Mouse (Mus musculus) gastrocnemius, adult 18-20 months (tissue): ENCODE results near the gene Iars. TPM values are rescaled to one million over a fixed set of nuclear protein-coding genes. Genes with fewer than 3 reads are reported as not detected.
"Not testable (repeated sequence)": the region's sequence is repeated elsewhere in the genome, so short reads cannot be mapped to it uniquely, and the experiment has no call there.

ENCODE experiments used
- DNase-seq: peaks from one replicate; pipeline ENCODE4 v3.0.0; 2021; ENCODE audit warnings: low spot score
- total RNA-seq, 2 experiments: library from RNA; stranded (reverse); gene quantifications; 2 replicates each; pipeline ENCODE4 v1.2.3; 2021

The Iars gene
- total RNA-seq, 2 experiments from 2014 or later, result 63.8 to 72.6 TPM

DNA sequence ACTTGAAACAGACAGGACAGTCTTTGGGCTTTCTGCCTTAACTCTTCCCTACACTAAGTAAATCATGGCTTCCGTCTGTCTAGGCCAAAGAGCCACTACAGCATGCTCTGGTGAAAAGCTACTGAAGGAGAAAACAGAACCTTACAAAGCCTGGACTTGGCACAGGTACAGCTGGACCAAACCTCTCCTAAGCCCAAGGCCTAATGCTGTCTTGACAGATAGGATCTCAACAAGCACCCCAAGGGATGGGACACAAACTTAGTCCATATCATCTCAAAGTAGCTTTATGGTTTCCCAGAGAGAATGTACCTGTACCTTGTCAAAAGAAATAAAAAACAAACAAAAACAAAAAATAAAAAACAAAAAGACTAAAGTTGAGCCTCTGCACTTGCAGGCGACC lies 54.5 kb downstream of the Iars start:
- DNase-seq, result no peak

DNA sequence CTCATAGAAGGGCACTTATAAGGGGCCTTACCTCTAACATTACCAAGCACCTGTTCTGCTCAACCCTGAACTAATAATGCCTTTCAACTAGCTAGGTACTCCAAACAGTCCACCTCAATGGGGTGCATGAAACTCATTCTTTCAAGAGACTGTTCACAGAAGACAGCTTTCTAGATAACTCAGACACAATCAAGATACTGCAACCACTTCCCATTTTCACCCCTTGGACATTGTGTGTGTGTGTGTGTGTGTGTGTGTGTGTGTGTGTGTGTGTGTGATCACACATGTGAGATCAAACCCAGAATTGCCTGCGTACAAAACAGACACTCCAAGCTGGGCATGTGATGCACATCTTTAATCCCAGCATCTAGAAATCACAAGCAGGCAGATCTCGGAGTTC lies 56.1 kb downstream of the Iars start:
- DNase-seq, result no peak

DNA sequence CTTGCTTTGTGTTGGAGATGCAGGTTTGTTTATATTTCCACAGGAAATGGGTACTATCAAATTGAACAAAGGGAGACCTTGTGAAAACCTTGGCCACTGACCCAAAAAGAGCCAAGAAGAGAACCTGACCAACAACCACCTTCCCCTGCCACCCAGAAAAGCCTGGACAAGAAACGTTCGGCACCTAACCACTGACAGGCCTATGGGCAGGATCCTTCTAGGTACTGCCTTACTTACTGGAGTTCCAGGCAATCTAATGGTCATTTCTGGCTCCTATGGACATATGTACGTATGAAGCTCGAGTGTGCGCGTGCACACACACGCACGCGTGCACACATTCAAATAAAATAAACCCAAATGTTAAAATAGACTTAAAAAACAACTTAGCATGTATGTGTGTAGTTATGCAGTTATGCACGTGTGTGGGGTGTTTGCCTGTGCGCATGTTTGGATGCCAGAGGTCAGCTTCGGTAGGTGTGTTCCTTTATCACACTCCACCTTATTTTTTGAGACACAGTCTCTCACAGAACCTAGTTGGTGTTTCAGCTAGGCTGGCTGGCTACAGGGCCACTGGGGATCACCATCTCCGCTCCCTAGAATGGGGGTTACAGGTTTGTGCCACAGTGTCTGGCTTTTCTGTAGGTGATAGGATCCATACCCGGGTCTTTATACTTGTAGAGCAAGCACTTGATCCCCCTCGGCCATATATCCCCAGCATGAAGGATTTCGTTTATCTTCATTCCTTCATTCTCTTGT lies 59.6 kb downstream of the Iars start:
- DNase-seq, result no peak

DNA sequence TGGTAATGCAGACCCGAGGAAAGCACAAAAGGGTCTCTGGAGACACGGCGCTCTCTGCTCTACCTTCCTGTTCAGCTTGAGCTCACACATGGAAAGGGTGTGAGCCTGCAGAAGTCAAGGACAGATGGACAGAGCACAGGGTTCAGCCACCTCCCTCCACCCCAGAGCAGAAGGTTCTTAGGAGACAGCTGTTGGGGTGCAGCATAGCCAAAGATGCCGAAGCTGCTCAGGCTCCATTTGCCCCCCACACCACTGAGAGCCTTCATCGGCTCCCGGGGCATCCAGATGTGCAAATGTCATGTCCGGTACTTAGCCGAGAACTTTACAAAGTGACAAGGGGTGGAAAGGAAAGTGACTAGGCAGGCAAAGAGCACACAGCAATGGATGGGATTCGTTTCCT lies 74.7 kb downstream of the Iars start:
- no peak for DNase-seq

DNA sequence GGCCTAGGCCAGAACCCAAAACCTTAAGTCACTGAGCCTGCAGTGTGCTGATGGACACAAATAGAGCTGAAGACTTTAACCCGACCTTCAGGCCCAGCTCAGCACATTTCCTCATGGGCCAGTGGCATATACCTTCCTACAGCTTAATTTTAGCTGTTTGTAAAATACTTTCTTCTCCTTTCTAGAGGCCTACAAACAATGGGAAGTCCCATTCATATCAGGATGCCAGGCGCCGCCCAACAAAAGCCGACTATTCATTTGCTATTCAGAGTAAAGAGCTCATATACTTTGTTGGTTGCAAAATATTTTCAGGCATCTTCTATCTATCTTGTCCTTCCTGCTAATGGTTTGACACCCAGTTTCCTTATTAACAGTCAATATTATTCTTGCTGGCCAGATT lies 76.1 kb downstream of the Iars start:
- no peak for DNase-seq

DNA sequence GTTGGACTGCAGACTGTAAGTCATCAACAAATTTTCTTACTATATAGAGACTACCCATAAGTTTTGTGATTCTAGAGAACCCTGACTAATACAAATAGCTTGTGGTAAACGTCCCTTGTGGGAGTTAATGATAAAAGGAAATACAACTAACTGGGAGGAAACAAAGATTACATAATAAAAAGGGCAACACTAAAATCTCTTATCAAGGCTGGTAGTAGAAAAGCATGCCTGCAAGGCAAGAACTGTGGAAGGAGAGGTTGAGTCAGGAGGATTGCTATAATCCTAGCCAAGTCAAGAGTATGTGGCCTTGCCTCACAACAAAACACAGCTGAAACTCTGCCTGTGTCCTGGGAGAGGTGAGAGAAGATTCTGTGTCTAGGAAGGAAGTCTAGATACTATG lies 78.8 kb downstream of the Iars start:
- no peak for DNase-seq

DNA sequence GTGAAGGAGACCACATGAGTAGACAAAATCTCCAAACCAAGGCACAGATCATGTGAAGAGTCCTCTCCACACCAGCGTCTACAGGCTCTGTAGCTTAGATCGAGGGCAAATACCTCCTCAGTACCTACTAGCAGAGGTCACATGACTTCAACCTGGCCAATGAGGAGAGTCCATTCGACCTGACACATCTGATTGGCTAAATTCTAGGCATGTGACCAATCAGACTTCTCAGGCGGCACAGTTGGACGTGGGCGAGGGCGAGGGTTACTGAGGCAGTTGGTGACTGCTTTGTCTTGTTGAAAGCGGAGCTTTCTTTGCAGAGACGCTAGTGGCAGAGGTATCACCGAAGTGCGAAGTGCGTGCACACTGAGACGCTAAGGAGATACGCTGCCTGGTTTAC lies 80.3 kb downstream of the Iars start:
- no peak for DNase-seq

DNA sequence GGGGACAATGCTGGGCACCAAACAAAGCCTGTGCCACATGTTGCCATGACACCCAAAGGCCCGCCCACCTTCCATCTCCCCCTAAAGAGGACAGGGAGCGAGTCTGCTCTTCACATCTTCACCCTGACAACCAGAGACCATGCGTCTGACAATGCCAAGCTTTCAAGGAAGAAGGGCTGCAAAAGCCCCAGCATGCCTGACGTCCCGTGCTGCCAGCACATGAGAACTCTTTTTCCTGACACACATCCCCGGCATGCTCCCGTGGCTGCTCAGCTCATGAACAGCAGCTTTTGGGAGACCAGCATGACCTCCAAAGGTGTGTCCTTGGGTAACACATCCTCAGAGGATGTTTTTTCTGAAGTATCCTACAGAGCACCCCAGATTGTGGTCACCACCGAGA lies 83.4 kb downstream of the Iars start:
- no peak for DNase-seq

DNA sequence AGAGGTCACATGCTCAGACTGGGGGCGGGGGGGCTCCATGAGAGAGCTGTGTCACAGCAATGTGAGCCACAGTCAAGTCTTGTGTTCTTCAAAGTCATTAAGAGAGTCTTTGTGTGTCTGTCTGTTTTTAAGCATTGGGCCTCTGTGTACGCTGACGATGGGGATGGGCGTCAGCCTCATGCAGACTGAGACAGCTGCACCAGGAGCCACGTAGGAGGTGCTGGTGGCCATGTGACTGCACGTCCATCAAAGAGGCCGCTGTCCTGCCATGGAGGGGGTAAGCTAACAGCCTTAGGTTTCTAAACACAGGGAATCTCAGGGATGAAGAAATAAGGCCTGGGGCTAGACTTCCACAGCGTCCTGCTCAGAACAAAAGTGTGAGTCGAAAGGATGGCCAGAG lies 84.4 kb downstream of the Iars start:
- DNase-seq, result no peak

DNA sequence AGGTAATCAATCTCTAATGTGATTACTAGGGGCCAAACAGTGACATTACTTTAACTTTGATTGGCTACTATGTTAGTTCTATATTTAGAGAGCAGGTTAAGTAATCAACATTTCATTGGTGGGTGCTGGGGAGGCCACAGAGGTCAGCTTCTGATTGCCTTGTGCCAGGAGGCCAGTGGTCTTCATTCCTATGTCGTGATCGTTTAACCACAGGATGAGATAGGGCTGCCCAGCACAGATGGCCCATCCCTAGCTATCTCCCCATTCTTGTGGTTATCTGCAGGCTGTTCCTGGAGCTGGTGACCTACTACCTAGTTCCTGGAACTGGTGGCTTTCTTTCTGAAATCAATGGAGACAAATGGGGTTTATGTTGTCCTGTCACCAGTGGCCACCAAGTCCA lies 86.1 kb downstream of the Iars start:
- no peak for DNase-seq

DNA sequence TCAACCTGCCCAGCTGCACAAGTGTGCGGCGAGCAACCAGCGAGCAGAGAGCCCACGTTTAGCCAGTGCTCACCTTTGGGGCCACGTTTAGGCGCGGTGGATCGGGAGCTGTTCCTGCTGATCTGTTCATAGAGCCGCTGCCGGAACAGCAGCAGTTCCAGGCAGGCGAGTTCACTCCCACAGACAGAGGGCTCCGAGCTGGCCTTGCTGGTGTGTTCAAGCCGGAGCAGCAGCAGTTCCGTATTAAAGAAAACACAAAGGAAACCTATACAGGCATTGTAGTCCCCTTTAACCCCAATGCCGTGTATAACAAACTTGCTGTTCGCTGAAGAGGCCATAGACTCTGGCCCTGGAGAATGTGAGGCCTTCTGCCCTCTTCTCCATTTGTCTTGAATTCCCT lies 87.2 kb downstream of the Iars start:
- DNase-seq, result no peak

DNA sequence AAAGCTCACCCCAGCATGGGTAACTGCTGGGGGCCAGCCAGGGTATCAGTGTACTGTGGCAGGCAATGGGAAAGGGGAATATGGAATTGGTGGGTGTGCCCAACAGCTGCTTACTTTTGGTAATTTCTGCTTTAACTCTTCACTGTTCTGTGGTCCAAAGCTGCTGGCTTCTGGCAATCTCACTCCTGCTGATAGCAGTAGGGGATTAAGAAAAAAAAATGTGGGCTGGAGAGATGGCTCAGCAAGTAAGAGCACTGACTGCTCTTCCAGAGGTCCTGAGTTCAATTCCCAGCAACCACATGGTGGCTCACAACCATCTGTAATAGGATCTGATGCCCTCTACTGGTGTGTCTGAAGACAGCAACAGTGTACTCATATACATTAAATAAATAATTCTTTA lies 89.6 kb downstream of the Iars start:
- DNase-seq, result not testable (repeated sequence)

Other genes starting within 250 kb of the Iars start
- gene Tes3-ps, start 188.8 kb upstream of the Iars start, total RNA-seq, result 1 to 10 TPM; 1.4 to 1.6 TPM
- 1 to 10 TPM; 6.7 to 9.3 TPM for gene Ecm2, start 177.3 kb upstream of the Iars start, total RNA-seq
- 10 to 100 TPM in 1 of 2 experiments, 1 to 10 TPM in 1; 7.6 to 14.9 TPM for gene Aspn, start 137.7 kb upstream of the Iars start, total RNA-seq
- 1 to 10 TPM in 1 of 2 experiments, under 1 TPM in 1; 0.82 to 2.1 TPM for gene Omd, start 99.6 kb upstream of the Iars start, total RNA-seq
- 10 to 100 TPM; 18.4 to 31.0 TPM for gene Ogn, start 74.1 kb upstream of the Iars start, total RNA-seq
- gene Cenpp, start 29.3 kb upstream of the Iars start, total RNA-seq, result 1 to 10 TPM; 1.1 to 1.3 TPM
- 10 to 100 TPM; 13.7 to 15.5 TPM for gene Nol8, start 29.0 kb upstream of the Iars start, total RNA-seq
- not detected for gene Gm30302, start 116.9 kb downstream of the Iars start, total RNA-seq